Mouse (Mus musculus): ENCODE results near the gene Tbc1d24.

Gene Tbc1d24

DNA sequence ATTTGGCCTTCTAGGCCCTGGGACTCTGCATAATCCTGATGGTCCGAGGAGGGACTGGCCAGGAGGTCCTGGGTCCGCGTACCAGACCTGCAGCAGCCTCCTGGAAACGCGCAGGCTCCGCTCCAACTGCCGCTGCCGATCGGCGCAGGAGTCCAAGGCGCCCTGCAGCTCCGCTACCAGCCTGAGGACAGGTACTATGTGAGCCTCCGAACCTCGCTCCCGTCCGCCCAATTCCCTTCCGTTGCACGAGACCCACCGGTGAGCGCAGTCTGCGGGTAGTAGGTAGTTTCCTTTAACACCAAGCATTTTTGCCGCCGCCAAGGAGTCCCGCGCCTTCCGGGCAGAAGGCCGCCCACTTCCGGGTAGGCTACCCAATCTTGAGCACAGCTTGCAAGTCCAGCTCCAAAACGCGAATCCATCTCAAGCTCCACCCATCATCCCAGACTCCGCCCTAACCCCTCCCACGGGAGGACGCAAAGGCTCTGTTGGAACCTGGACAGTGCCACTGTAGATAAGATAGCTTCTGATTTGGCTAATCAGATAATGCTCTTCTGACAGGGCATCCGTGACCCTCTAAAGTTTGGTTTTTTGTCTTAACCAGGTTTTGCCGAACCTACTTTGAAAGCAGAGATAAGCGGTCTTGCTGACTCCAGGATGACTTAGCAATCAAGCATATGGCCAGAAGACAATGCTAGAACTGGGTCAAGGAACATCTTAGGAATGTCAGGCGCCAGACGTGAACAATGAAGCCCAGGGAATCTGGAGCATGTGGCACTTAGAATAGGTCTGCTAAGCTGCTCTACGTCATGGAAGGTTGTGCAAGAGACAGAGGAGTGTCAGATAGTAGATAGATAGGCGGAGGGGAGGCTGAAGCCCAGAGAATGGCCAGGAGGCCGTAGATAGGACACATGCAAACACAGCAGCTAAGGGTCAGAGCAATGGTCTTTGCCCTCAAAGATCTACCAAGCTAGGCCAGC lies 15.4 kb upstream of the Tbc1d24 start, which contains the start of gene Tedc2:
Gene Tedc2, minus strand, starts transcription at position 417 of the 977 bp plus-strand sequence.
- ChIA-PET CTCF (interaction anchor here (0.5 to 1.5 kb wide), 12 partner anchors 9 to 269 kb away, joined by 3 to 7 read pairs (median 4); partner anchors contain the start of genes Ccnf (in 2 of the 4) and Atp6v0c (in 1 of the 4)), POLR2A (interaction anchor here (0.5 to 12.4 kb wide), 77 partner anchors 8 to 1028 kb away, joined by 3 to 342 read pairs (median 4); partner anchors contain the start of genes Amdhd2 (in 4 of the 4), Ccnf (in 3 of the 4), Atp6v0c (in 2 of the 4) and Ntn3 (in 2 of the 4))

DNA sequence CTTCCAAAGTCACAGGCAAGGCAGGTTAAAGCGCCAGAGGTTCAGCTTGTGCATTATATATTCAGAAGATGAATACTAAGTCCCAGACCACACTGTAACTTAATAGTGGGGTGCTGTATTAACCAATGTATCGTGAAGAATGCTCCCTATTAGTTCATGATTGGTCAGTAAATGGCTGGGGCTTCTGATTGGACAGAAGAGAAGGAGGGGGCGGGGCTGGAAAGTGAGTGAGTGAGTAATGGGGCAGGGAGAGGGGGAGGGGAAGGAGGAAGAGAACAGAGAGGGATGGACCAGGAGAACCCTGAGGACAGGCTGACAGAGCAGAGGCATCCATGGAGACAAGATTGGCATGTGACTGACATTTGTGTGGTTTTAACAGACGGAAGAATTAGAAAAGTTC lies 11.5 kb upstream of the Tbc1d24 start:
- CTCF ChIA-PET, result interaction anchor here in 3 of 4 experiments (0.5 to 0.6 kb wide), 3 partner anchors 27 to 65 kb away, joined by 3 read pairs; partner anchors contain the start of gene Ccnf (in 1 of the 3)

GRCm38 (mm10) chr17:24213186-24213585 lies 7.8 kb upstream of the Tbc1d24 start:
- POLR2A ChIA-PET, result interaction anchor here in 2 of 4 experiments (0.9 to 18.4 kb wide), 10 partner anchors 8 to 405 kb away, joined by 3 to 342 read pairs (median 14); partner anchors contain the start of genes Atp6v0c (in 2 of the 2), Ccnf (in 2 of the 2), Amdhd2 (in 1 of the 2) and Tedc2 (in 1 of the 2)
- CTCF ChIA-PET, result interaction anchor here in 2 of 4 experiments (0.5 to 1.6 kb wide), 3 partner anchors 19 to 224 kb away, joined by 3 to 4 read pairs (median 4); no protein-coding TSS in a partner anchor

More for the DNA sequence above, 11.5 kb upstream of the Tbc1d24 start:
- POLR2A ChIA-PET, result interaction anchor here in 3 of 4 experiments (0.6 to 12.4 kb wide), 17 partner anchors 9 to 311 kb away, joined by 3 to 342 read pairs (median 4); partner anchors contain the start of genes Ntn3 (in 2 of the 3), Tbc1d24 (in 2 of the 3), Amdhd2 (in 1 of the 3) and Ccnf (in 1 of the 3)

DNA sequence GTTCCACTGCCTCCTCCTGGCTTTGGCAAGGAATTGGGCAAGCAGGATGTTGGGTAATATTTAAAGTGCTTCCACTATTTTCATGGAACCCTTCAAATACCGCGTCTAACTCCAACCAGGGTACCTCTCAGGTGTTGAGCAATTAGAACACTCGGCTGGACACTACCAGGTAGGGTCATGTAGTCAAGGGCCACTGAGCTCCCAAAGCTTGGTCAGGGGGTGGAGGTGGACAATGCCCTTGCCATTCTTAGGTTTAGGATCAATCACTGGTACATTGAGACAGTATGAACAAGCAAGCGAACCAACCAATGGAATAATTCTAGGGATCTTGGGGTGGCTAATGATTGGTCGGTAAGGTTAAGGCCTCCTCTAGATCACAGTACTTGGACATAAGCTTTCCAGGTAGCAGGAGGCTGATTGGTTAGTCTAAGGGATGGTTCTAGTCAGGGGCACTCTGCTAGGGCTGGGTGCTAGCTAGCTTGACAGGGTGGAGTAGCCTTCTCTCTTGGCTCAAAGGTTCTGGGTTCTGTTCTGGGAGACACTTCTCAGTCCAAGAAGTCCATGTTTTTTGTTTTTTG lies 7.2 kb upstream of the Tbc1d24 start:
- CTCF ChIA-PET, result interaction anchor here in 3 of 4 experiments (0.5 to 1.6 kb wide), 3 partner anchors 19 to 225 kb away, joined by 3 to 6 read pairs (median 4); no protein-coding TSS in a partner anchor
- POLR2A ChIA-PET, result interaction anchor here in 3 of 4 experiments (0.6 to 18.4 kb wide), 19 partner anchors 8 to 406 kb away, joined by 3 to 342 read pairs (median 9); partner anchors contain the start of genes Ccnf (in 3 of the 3), Tedc2 (in 2 of the 3), Amdhd2 (in 1 of the 3) and Atp6v0c (in 1 of the 3)

DNA sequence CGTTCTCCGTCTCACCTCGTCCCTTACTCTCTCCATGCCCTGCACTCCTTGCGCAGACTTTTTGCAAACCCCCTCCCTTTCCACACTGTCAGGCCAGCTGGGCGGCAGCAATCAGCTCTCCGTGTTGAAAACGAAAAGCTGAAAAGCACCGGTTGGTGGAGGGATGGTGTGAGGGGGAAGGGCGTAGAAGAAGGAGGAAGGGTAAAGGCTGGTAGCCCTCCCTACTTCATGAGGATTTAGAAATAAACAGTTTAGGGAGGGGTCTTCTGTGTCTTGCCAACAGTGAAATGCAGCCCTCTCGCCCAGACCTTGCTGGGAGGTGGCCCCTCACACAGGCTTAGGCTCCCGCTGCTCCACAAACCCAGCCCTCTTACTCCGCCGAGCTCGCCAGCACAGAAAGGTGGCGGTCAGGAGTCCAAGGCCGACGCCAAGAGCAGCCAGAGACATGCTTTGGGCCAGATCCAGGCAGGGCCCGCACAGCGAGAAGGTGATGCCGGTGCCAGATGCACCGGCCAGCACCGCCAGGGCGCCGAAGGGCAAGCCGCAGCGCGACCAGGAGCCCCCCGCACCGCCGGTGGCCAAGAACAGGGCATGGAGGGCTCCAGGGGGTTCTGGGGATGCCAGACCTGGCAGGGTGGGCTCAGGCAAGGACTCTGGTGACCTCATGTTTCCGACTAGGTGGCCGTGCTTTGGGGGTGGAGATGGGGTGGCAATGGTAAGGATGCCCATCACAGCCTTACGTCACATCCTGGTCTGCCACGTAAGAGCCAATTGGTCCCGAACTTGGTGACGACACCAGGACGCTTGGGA lies 6.5 kb upstream of the Tbc1d24 start:
- ChIA-PET CTCF (interaction anchor here in 3 of 4 experiments (0.5 to 1.6 kb wide), 4 partner anchors 9 to 164 kb away, joined by 4 to 7 read pairs (median 4); partner anchors contain the start of gene Tedc2 (in 1 of the 3)), POLR2A (interaction anchor here in 3 of 4 experiments (0.6 to 18.4 kb wide), 28 partner anchors 8 to 316 kb away, joined by 3 to 342 read pairs (median 6); partner anchors contain the start of genes Ccnf (in 3 of the 3), Tedc2 (in 3 of the 3), Atp6v0c (in 2 of the 3) and Amdhd2 (in 1 of the 3))

DNA sequence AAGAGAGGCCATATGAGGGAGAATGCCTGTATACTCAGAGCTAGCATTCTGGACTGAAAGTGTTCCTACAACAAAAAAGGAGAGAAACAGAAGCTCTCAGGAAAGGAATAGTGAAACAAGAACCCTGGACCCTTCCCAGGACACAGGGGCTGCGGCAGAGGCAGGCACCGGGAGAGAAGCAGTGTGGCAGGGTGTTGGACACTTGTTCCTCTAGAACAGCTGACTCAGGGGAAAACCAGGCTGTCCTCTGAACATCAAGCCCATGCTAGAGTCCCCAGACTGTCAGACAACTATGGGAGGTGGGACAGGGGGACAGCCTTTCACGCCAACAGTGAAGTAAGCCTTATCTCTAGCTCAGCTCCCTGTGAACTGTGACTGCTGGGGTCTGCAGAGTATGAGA lies 5.2 kb upstream of the Tbc1d24 start:
- ChIA-PET POLR2A (interaction anchor here in 3 of 4 experiments (0.9 to 18.4 kb wide), 32 partner anchors 8 to 339 kb away, joined by 3 to 342 read pairs (median 6); partner anchors contain the start of genes Ccnf (in 3 of the 3), Tedc2 (in 3 of the 3), Amdhd2 (in 2 of the 3) and Atp6v0c (in 2 of the 3)), CTCF (interaction anchor here in 1 of 4 experiments (0.5 to 0.7 kb wide), 2 partner anchors 58 to 141 kb away, joined by 3 to 4 read pairs; no protein-coding TSS in a partner anchor)

DNA sequence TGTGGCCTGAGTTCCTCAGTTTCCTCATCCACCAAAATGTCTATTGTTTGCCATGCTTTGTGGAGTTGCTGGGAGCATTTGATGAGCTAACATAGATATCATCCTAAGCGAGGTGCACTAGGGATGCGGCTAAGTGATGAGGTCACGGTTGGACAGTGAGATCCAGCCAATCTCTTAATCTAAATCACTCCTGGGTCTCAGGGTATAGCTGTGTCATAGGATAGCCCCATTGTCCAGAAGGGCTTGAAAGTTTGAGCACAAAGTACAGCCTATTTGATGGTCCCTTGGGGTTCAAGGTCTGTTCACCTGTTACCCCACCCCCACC lies 4.5 kb upstream of the Tbc1d24 start:
- ChIA-PET CTCF (interaction anchor here in 1 of 4 experiments (0.9 kb wide), 1 partner anchor 216 kb away, joined by 3 read pairs; no protein-coding TSS in a partner anchor), POLR2A (interaction anchor here (0.8 to 18.4 kb wide), 30 partner anchors 8 to 340 kb away, joined by 3 to 342 read pairs (median 4); partner anchors contain the start of genes Amdhd2 (in 3 of the 4), Atp6v0c (in 2 of the 4), Ccnf (in 2 of the 4) and Tedc2 (in 2 of the 4))

GRCm38 (mm10) chr17:24209043-24209915 lies 3.9 kb upstream of the Tbc1d24 start, which contains the start of gene Ntn3:
Gene Ntn3 (minus strand): TSS chr17:24209531.
- POLR2A ChIA-PET, result interaction anchor here (0.5 to 18.4 kb wide), 34 partner anchors 8 to 341 kb away, joined by 3 to 342 read pairs (median 4); partner anchors contain the start of genes Amdhd2 (in 3 of the 4), Ccnf (in 3 of the 4), Atp6v0c (in 2 of the 4) and Tedc2 (in 2 of the 4)
- CTCF ChIA-PET, result interaction anchor here in 3 of 4 experiments (0.5 to 2.5 kb wide), 4 partner anchors 23 to 1598 kb away, joined by 3 to 6 read pairs (median 6); no protein-coding TSS in a partner anchor

GRCm38 (mm10) chr17:24208641-24209042 lies 3.3 kb upstream of the Tbc1d24 start:
- POLR2A ChIA-PET, result interaction anchor here (0.5 to 18.4 kb wide), 24 partner anchors 7 to 319 kb away, joined by 3 to 342 read pairs (median 9); partner anchors contain the start of genes Ccnf (in 3 of the 4), Tedc2 (in 3 of the 4), Amdhd2 (in 2 of the 4) and Atp6v0c (in 1 of the 4)
- CTCF ChIA-PET, result interaction anchor here in 3 of 4 experiments (0.5 to 2.5 kb wide), 3 partner anchors 23 to 1599 kb away, joined by 5 to 6 read pairs (median 6); no protein-coding TSS in a partner anchor

DNA sequence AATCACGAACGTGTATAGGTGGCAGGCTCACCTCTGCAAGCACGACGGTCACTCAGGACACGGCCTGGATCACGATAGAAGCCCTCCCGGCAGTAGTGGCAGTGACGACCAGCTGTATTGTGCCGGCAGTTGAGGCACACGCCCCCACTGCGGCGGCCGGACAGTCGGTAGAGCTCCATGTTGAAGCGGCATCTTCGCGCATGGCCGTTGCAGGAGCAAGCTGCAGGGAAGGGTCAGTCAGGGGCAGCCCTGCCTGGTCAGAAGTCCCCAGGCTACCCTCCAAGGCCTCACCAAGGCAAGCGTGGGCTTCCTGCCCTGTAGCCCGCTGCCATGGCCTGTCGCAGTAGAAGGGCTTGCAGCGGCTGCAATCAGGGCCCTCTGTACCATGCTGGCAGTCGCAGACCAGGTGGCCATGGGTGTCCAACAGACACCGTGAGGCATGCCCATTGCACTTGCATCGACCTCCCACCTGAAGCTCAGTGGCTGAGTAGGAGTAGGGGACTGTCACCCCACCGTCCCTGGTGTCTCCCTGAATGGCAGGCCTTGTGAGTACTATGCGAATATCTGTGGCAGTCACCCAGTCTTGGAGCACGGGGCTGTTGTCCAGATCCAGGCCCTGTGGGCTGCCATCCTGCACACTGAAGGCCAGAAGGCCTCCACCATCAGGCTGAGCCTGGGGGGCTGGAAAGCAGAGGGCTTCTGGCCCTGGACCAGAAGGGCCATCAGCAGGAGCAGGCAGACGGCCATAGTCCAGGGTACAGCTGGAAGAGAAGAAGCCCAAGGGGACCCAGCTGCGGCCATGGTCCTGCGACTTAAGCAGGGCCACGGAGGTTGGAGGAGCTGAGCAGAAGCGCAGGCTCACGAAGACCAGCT lies 2.6 kb upstream of the Tbc1d24 start:
- POLR2A ChIA-PET, result interaction anchor here (0.8 to 18.4 kb wide), 34 partner anchors 8 to 144 kb away, joined by 3 to 342 read pairs (median 8); partner anchors contain the start of genes Tedc2 (in 4 of the 4), Amdhd2 (in 2 of the 4), Ccnf (in 2 of the 4) and Abca3 (in 1 of the 4)
- CTCF ChIA-PET, result interaction anchor here (0.5 to 2.5 kb wide), 10 partner anchors 10 to 229 kb away, joined by 3 to 6 read pairs (median 4); partner anchors contain the start of genes Ccnf (in 1 of the 4) and Tedc2 (in 1 of the 4)

DNA sequence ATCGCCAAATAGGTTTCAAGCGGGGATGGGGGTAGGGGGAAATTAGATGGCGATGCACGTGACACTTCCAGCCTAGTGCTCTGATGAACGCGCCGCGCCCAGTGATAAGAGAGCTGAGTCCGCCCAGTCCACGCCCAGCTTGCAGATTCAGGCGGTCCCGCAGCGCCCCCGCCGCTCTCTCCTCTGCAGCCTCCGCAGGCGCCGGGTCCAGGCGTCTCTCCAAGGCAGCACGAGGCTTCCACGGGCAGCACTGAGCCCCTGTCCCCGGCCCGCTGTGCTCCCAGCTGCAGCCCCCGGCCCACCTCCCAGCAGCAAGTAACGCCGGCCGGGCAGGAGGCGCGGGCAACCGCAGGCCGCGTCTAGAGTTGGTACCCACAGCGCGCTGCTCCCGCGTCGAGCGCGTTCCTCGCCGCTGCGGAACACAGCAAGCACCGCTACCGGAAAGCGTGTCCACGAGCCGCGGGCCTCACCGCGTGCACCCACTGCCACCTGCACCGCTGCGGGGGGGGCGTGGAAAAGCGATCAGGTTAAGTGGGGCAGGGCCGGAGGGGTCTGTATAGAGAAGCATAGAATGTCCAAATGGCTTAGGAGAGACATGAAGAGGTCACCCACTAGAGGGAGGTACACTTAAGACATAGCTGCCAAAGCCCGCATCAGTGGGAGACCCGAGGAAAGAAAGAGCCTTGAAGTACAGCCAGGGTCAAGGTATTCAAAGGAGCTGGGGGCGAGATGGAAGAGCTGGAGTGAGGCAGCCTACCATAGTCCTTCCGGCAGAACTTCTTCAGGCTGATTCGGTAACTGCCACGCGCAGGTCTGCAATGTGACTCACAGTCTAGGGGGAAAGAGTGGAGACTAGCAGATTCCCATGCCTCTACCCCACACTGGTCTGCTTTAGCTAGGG lies 1.3 kb upstream of the Tbc1d24 start:
- CTCF ChIA-PET, result interaction anchor here in 3 of 4 experiments (0.5 to 2.5 kb wide), 21 partner anchors 11 to 1862 kb away, joined by 3 to 7 read pairs (median 3); partner anchors contain the start of genes Ccnf (in 1 of the 3), Mlst8 (in 1 of the 3), Rab11fip3 (in 1 of the 3) and Tedc2 (in 1 of the 3)
- POLR2A ChIA-PET, result interaction anchor here (0.5 to 18.4 kb wide), 49 partner anchors 8 to 406 kb away, joined by 3 to 342 read pairs (median 5); partner anchors contain the start of genes Tedc2 (in 4 of the 4), Amdhd2 (in 3 of the 4), Atp6v0c (in 2 of the 4) and Ccnf (in 2 of the 4)

GRCm38 (mm10) chr17:24205908-24206361 lies 573 bp upstream of the Tbc1d24 start:
- POLR2A ChIA-PET, result interaction anchor here (0.6 to 18.4 kb wide), 36 partner anchors 7 to 322 kb away, joined by 3 to 342 read pairs (median 6); partner anchors contain the start of genes Amdhd2 (in 3 of the 4), Atp6v0c (in 2 of the 4), Ccnf (in 2 of the 4) and Tedc2 (in 2 of the 4)
- CTCF ChIA-PET, result interaction anchor here in 2 of 4 experiments (0.6 to 2.0 kb wide), 8 partner anchors 10 to 273 kb away, joined by 3 to 7 read pairs (median 3); partner anchors contain the start of genes Mlst8 (in 1 of the 2) and Tedc2 (in 1 of the 2)
